Mouse (Mus musculus) kidney, adult 2 months (tissue): ENCODE results near the gene Ptpn13.

Experiments used
- CTCF ChIP-seq: fragments of 200-500 bp; conservative IDR thresholded peaks from 2 replicates; pipeline ENCODE4 v1.5.1; 2011; ENCODE audit warnings: low read depth, mild to moderate bottlenecking, control low read depth, low read length, moderate library complexity, mixed read lengths; ENCODE audit not compliant: insufficient read depth, insufficient read length
- POLR2A ChIP-seq: fragments of 200-500 bp; IDR thresholded peaks from one replicate; pipeline ENCODE4 v1.6.1; 2011; ENCODE audit warnings: low read depth, low read length, control low read depth

GRCm38 (mm10) chr5:103541542-103541941 is 116.5 kb downstream of the Ptpn13 start:
- TF ChIP-seq POLR2A = no peak
- TF ChIP-seq CTCF = no peak
